Mouse (Mus musculus): ENCODE measurements around the gene Sptbn4. TPM values are rescaled to one million over a fixed set of nuclear protein-coding genes. Genes with fewer than 3 reads are reported as not detected.

Sptbn4 gene
- total RNA-seq, 2 experiments from 2014 or later, result 89.6 to 105 TPM

- DNase-seq (ENCODE audit: low spot score in 2 of 2), result no peak
These were observed 58.3 kb downstream of the Sptbn4 start for GRCm38 (mm10) chr7:27389213-27389612.

GRCm38 (mm10) chr7:27384731-27385130 lies 62.8 kb downstream of the Sptbn4 start:
- peak; percentile 62 to 71 for DNase-seq (ENCODE audit: low spot score in 2 of 2)

DNA sequence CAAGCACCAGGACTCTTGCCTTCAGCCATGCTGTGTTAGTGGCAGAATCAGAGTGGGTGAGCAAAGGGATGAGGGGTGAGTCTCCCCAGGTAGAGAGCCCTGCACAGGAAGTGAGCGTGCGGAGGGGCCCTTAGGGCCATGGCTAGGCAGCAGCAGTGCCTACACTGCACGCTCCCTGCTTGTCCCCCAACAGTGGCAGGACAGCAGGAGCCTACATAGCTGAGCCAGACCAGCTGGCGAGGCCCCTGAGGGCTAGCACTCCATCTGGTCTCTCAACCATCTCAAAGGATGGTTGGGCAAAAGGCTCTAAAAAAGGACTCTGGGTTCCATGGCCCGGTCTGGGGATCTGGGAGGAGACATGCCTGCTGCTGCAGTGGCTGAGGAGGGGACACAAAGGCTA lies 63.4 kb downstream of the Sptbn4 start:
- DNase-seq (ENCODE audit: low spot score in 2 of 2), result no peak

DNA sequence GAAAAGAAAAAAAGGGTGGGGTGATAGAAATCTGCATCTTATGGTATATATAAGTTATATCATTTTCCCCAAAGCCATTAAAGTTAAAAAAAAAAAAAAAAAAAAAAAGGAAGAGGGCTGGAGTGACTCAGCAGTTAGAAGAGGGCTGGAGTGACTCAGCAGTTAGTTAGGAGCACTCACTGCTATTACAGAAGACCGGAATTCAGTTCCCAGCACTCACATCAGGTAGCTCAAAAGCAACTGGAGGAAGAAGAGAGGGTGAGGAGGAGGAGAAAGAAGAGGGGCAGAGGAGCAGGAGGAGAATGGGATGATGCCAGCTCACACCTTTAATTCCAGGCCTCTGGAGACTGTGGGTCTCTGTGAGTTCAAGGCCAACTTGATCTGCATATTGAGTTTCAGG lies 64.3 kb downstream of the Sptbn4 start:
- no peak for DNase-seq (ENCODE audit: low spot score in 2 of 2)

- DNase-seq (ENCODE audit: low spot score in 2 of 2), result no peak
These were observed 65.9 kb downstream of the Sptbn4 start for GRCm38 (mm10) chr7:27381560-27381959.

DNA sequence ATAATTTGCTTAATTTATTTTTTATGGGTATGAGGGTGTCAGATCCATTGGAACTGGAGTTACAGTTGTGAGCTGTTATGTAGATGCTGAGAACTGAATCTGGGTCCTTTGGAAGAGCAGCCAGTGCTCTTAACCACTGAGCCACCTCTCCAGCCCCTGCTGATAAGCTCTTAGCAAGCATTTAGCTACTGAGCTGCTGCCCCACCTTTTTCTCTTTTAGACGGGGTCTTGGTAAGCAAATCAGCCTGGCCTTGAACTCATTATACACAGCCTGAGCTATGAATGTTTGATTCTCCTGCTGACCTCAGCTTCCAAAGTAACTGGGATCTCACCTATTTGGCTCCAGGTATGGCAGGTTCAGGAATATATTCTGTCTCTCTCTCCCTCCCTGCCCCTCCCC lies 66.5 kb downstream of the Sptbn4 start:
- no peak for DNase-seq (ENCODE audit: low spot score in 2 of 2)

DNA sequence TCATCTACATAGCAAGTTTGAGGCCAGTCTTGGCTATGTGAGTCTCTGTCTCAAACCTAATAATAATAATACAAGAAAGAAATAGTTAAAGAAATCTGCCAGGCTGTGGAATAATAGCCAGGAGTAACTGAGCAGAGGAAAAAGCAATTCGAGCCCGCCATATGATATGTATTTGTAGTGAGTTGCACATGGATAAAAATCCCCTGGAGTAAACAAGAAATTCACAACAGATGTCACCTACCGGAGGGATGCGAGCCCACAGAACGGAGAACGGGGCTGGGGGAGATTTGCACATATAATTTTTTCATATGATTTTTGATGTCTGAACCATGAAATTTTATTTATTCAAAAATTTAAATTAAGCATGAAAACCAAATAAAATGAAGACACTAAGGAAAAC lies 67.7 kb downstream of the Sptbn4 start:
- DNase-seq (ENCODE audit: low spot score in 2 of 2), result no peak

- DNase-seq (ENCODE audit: low spot score in 2 of 2), result peak in 1 of 2 experiments; percentile 52
These were observed 69.1 kb downstream of the Sptbn4 start for GRCm38 (mm10) chr7:27378431-27378830.

DNA sequence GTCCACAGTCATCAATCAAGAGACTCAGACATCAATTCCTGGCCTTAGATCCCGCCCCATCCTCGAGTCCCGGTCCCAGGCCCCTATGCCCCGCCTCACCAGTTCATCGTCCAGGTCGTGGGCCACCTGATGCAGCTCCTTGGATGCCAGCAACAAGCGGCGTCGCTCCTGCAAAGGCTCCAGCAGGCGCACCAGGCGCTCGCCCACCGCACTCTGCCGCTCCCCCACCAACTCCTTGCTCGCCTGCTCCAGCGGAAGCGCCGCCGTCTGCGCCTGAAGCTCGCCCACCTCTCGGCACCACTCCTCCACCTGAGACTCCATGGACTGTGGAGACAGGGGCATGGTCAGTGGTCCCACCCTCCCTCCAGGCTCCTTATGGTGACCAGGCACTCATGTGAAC lies 72.2 kb downstream of the Sptbn4 start:
- peak in 1 of 2 experiments; percentile 49 for DNase-seq (ENCODE audit: low spot score in 2 of 2)

DNA sequence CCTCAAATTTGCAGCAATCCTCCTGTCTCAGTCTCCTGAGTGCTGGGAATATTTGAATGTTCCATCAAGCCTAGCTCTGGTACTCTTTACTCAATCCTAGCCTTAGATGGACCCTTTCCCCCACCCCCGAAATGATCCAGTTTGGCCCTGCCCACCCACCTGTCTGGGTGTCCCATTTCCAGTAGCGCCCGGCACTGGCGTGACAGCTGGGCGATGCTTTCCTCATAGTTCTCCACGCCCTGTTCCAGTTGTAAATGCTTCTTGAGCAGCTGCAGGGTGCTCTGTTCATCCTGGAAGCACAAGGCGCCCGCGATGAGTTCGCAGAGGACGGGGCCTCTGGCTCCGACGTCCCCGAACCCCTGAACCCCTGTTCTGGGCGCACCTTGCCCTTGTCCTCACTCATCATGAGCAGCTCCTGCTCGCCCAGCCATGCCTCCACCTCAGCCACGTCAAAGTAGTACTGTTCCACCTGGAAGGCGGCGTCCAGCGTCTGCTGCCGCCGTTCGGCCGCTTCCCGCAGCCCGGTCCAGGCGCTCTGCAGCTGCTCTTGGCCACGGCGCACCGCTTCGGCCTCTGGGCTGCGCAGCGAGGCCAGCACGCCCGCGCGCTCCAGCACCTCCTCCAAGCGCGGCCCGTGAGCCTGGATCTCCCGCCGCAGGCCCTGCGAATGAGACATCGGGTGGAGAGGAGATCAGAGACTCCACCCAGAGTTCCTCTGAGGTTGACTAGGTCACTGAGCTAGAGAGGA lies 75.6 kb downstream of the Sptbn4 start:
- DNase-seq (ENCODE audit: low spot score in 2 of 2), result no peak

DNA sequence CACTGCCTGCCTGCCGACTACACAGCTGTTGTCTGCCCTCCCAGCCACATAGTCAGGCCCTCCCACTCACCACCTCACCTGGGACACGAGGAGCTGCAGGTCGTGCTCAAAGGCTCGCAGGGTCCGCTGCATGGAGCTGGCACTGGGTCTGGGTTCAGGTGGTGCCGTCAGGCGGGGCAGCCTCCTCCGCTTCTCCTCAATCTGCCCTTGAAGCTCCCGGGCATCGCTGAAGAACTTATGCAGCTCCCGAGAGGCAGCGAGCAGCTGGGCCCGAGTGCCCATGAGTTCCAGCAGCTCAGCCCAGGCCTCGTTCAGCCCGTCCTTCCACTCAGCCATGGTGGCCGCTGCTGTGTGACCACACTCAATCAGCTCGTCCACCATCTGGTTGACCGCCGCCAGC lies 78.4 kb downstream of the Sptbn4 start:
- DNase-seq (ENCODE audit: low spot score in 2 of 2), result no peak

DNA sequence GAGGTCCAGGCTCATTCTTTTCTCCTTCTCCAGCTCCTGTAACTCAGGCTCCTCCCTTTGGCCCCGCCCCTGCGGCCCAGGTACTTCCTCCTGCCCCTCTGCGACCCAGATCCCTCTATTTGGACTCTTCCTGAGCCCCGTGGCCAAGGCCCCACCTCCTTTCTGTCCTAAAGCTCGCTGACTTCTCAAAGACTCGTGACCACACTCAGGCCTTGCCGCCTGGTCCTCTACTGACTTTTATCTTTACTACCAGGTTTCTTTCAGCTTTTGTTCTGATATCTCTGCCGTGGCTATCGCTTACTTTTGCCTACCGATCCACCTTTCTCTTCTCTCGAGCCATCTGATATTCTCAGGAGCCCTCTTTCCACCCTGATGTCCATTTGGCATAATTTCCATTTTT lies 79.5 kb downstream of the Sptbn4 start:
- DNase-seq (ENCODE audit: low spot score in 2 of 2), result no peak

DNA sequence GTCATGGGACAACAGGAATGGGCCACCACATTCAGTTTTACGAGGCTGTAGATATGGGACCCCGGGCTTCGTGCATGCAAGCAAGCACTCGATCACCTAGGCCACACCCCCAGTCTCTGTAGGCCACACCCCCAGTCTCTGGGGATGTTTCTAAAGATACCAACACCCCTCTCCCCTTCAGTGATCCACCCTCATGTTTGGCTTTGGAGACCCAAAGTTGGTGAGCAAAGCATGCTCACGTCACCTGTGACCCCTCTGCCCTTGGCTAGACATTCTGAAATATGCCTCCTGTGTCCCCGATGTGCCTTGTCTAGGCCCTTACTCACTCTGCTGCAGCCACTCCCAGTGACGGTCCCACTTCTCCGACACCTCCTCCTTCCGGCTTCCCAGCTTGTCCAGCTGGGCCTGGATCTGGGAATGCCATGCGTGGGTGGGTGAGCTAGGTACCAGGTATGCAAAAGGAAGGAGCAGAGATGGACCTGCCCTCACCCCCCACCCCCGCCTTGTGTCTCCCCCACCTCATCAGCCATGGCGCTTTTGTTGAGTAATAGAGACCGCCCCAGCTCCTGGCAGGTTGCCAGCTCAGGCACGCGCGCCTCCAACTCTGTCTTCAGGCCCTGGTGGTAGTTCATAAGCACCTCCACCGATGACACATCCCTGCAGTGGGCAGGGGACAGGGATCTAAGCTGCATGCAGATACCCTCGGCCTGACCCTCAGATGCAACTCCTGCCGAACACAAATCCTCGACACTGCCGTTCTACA lies 81.2 kb downstream of the Sptbn4 start:
- DNase-seq (ENCODE audit: low spot score in 2 of 2), result no peak

DNA sequence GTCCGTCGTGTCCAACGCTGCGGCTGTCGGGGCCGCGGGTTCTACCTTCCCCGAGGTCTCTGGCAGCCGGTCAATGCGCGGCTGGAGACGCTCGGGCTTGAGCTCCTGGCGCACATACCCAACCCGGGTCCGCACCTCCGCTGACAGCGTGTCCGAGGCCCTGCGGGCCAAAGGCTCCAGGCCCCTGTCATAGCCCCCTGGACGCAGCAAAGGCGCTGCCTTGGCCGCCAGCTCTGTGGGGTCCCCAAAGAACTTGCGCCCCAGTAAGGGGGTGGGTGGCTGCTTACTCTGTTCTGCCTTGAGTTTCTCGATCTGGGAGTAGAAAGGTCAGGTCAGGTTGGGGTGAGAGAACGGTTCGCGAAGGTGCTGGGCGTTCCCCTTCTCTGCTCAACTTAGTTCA lies 83.1 kb downstream of the Sptbn4 start:
- no peak for DNase-seq (ENCODE audit: low spot score in 2 of 2)

GRCm38 (mm10) chr7:27361283-27361946 lies 86.1 kb downstream of the Sptbn4 start:
- peak; percentile 99 for DNase-seq (ENCODE audit: low spot score in 2 of 2)

- no peak for DNase-seq (ENCODE audit: low spot score in 2 of 2)
These were observed 86.7 kb downstream of the Sptbn4 start for GRCm38 (mm10) chr7:27360749-27361148.

DNA sequence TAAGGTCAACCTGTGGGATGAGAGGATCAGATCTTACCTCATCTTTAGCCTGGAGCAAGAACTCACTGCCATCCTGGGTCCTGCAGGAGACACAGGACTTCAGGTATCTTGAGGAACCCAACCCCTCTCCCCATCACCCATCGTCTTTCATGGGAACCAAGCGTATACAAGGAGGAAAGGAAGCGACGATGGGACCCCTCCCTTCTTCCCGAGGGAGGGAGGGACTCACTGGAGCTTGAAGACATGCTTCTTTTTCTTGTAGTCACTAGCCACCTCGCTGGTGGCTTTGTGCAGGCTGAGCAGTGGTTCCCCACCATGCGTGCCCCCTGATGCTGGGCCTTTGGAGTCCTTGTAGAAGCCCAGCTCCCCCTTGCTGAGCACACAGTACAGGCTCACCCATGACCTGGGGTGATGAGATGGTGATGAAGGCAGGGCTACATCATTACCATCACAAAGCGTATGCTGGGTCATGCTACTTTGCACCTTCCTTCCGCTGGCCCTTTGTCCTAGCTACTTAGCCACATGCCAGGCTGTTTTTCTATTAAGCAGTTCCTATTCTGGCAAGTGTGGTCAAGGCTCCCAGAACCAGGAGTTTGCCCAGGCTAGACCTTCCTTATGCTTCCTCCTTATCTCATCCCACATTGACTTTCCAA lies 87.7 kb downstream of the Sptbn4 start:
- DNase-seq (ENCODE audit: low spot score in 2 of 2), result no peak

GRCm38 (mm10) chr7:27359162-27359561 lies 88.3 kb downstream of the Sptbn4 start:
- DNase-seq (ENCODE audit: low spot score in 2 of 2), result no peak

GRCm38 (mm10) chr7:27357595-27357978 lies 89.9 kb downstream of the Sptbn4 start:
- no peak for DNase-seq (ENCODE audit: low spot score in 2 of 2)

GRCm38 (mm10) chr7:27356861-27357594 lies 90.5 kb downstream of the Sptbn4 start, which contains the start of gene Gm20479:
Gene Gm20479, minus strand, starts transcription at chr7:27357419.
- DNase-seq (ENCODE audit: low spot score in 2 of 2), result no peak

GRCm38 (mm10) chr7:27356248-27356647 lies 91.2 kb downstream of the Sptbn4 start:
- DNase-seq (ENCODE audit: low spot score in 2 of 2), result peak in 1 of 2 experiments; percentile 46
